32 mouse cellular contexts compared by ENCODE assay signal in genomic region chr1:167380223-167380622, GRCm38 (mm10). TPM values are rescaled to one million over a fixed set of nuclear protein-coding genes. Genes with fewer than 3 reads are reported as not detected.
DNase-seq lines count a peak whose midpoint lies in the region; ATAC-seq and TF ChIP-seq lines count a peak whose summit lies in the region.
"Had no signal": no experiment of that assay in that cellular context is flagged by ENCODE, and none has a peak within 500 bp of the region (broad histone marks: within the 10 kb centered on the region; RNA-seq: fewer than 3 reads in every experiment).

No protein-coding gene starts in this region.

- no peak for ATAC-seq in kidney, embryonic 15.5 days (replicated peaks; ENCODE audit: low FRiP score)
- no peak for ATAC-seq in midbrain, embryonic 11.5 days (ENCODE audit: low FRiP score)
- no peak for ATAC-seq in midbrain, embryonic 14.5 days (ENCODE audit: low FRiP score, low TSS enrichment)
- ATAC-seq: hindbrain, postnatal 0 days; intestine, embryonic 16.5 days; Patski had no signal

- DNase-seq in kidney, adult 2 months: peak; percentile 60
- no peak for DNase-seq in kidney, adult 18-20 months
- peak; percentile 30 to 66 for DNase-seq in kidney, postnatal 25 days
- DNase-seq in midbrain, embryonic 11.5 days (ENCODE audit: low spot score, missing footprints): peak; percentile 21
- DNase-seq in midbrain, embryonic 14.5 days: no peak
- DNase-seq in left cerebral cortex, adult 8-10 months (ENCODE audit: low spot score in 2 of 2): no peak
- DNase-seq: cerebellum, adult 8-10 months; cerebellum, postnatal 25 days; gastrocnemius, postnatal 10 days; heart, postnatal 36 days; layer of hippocampus, postnatal 36 days; right cerebral cortex, adult 18-20 months; thymus, adult 2 months; thymus, postnatal 36 days had no signal

- peaks cover 25% of the 10 kb centered on the region; the same call in 1 of the 2 replicates for H3K4me1 ChIP-seq in kidney, adult 2 months (ENCODE audit: control insufficient read depth, insufficient read depth, low read length)
- no peaks in the 10 kb centered on the region for H3K4me1 ChIP-seq in kidney, embryonic 15.5 days
- no peaks in the 10 kb centered on the region for H3K4me1 ChIP-seq in midbrain, embryonic 11.5 days (ENCODE audit: control insufficient read depth, insufficient read depth, low read length)
- H3K4me1 ChIP-seq in midbrain, embryonic 14.5 days (ENCODE audit: control insufficient read depth, insufficient read depth, low read length): no peaks in the 10 kb centered on the region
- H3K4me1 ChIP-seq: embryonic facial prominence, embryonic 15.5 days; limb, embryonic 15.5 days; lung, embryonic 15.5 days had no signal

- H3K4me2 ChIP-seq in kidney, embryonic 15.5 days: no peak overlapping the region
- no peak overlapping the region for H3K4me2 ChIP-seq in midbrain, embryonic 11.5 days
- no peak overlapping the region for H3K4me2 ChIP-seq in midbrain, embryonic 14.5 days (ENCODE audit: low read length)
- H3K4me2 ChIP-seq: embryonic facial prominence, embryonic 15.5 days; forebrain, embryonic 12.5 days; heart, embryonic 15.5 days; hindbrain, embryonic 12.5 days; limb, embryonic 15.5 days; lung, embryonic 15.5 days; neural tube, embryonic 12.5 days had no signal

- no peak for TF ChIP-seq CTCF in kidney, adult 2 months (conservative IDR thresholded peaks at IDR 0.05; ENCODE audit: insufficient read depth, insufficient read length, low read depth, low read length)

- H3K36me3 ChIP-seq in kidney, adult 2 months (ENCODE audit: control insufficient read depth, insufficient read depth, low read length): no peaks in the 10 kb centered on the region; the same call in 1 of the 2 replicates
- 0 out of 2 replicates have a peak, but pooled peaks cover 3% of the 10 kb centered on the region for H3K36me3 ChIP-seq in kidney, embryonic 15.5 days
- H3K36me3 ChIP-seq in midbrain, embryonic 11.5 days (ENCODE audit: control insufficient read depth, insufficient read depth, low read length): no peaks in the 10 kb centered on the region
- H3K36me3 ChIP-seq in midbrain, embryonic 14.5 days (ENCODE audit: control insufficient read depth, insufficient read depth, low read length): peaks cover 12% of the 10 kb centered on the region
- H3K36me3 ChIP-seq: embryonic facial prominence, embryonic 10.5 days; embryonic facial prominence, embryonic 15.5 days; forebrain, embryonic 12.5 days; limb, embryonic 10.5 days; lung, embryonic 15.5 days; neural tube, embryonic 12.5 days had no signal

- H3K27ac ChIP-seq in kidney, adult 2 months (ENCODE audit: insufficient read depth, low read depth, low read length): no peak overlapping the region
- no peak overlapping the region for H3K27ac ChIP-seq in kidney, embryonic 15.5 days
- no peak overlapping the region for H3K27ac ChIP-seq in midbrain, embryonic 11.5 days (ENCODE audit: low read depth, low read length)
- no peak overlapping the region for H3K27ac ChIP-seq in midbrain, embryonic 14.5 days (replicated peaks; ENCODE audit: low read depth, low read length)
- H3K27ac ChIP-seq: embryonic facial prominence, embryonic 10.5 days; embryonic facial prominence, embryonic 15.5 days; forebrain, embryonic 12.5 days; heart, embryonic 10.5 days; heart, embryonic 15.5 days; hindbrain, embryonic 12.5 days; hindbrain, postnatal 0 days; layer of hippocampus, adult 2 months; limb, embryonic 10.5 days; limb, embryonic 15.5 days; lung, embryonic 15.5 days; midbrain, embryonic 10.5 days; neural tube, embryonic 12.5 days had no signal

- no peak overlapping the region for H3K4me3 ChIP-seq in kidney, adult 2 months (ENCODE audit: insufficient read depth, low read depth, low read length)
- no peak overlapping the region for H3K4me3 ChIP-seq in kidney, embryonic 15.5 days (replicated peaks)
- no peak overlapping the region for H3K4me3 ChIP-seq in midbrain, embryonic 11.5 days (ENCODE audit: low read depth, low read length)
- H3K4me3 ChIP-seq in midbrain, embryonic 14.5 days (replicated peaks; ENCODE audit: low read depth, low read length): no peak overlapping the region
- H3K4me3 ChIP-seq: embryonic facial prominence, embryonic 10.5 days; embryonic facial prominence, embryonic 15.5 days; forebrain, embryonic 12.5 days; heart, embryonic 10.5 days; heart, embryonic 15.5 days; hindbrain, embryonic 12.5 days; layer of hippocampus, adult 2 months; limb, embryonic 10.5 days; limb, embryonic 15.5 days; lung, embryonic 15.5 days; midbrain, embryonic 10.5 days; myocyte; neural tube, embryonic 12.5 days had no signal

- no peaks in the 10 kb centered on the region for H3K9me3 ChIP-seq in kidney, embryonic 15.5 days (replicated peaks)
- no peaks in the 10 kb centered on the region for H3K9me3 ChIP-seq in midbrain, embryonic 11.5 days (ENCODE audit: control insufficient read depth, low read length)
- no peaks in the 10 kb centered on the region for H3K9me3 ChIP-seq in midbrain, embryonic 14.5 days (ENCODE audit: control insufficient read depth, low read length)
- H3K9me3 ChIP-seq: embryonic facial prominence, embryonic 10.5 days; embryonic facial prominence, embryonic 15.5 days; forebrain, embryonic 12.5 days; heart, embryonic 10.5 days; heart, embryonic 15.5 days; hindbrain, embryonic 12.5 days; limb, embryonic 10.5 days; limb, embryonic 15.5 days; lung, embryonic 15.5 days; midbrain, embryonic 10.5 days; neural tube, embryonic 12.5 days had no signal

- 70% methylated on average over 2 of the region's 2 CpGs for WGBS in kidney, adult 2 months
- 85% methylated on average over 2 of the region's 2 CpGs for WGBS in kidney, embryonic 15.5 days
- 81% methylated on average over 2 of the region's 2 CpGs for whole genome bisulfite sequencing in midbrain, embryonic 11.5 days
- 74% methylated on average over 2 of the region's 2 CpGs for WGBS in midbrain, embryonic 14.5 days

- H3K9ac ChIP-seq in kidney, embryonic 15.5 days: no peak overlapping the region
- no peak overlapping the region for H3K9ac ChIP-seq in midbrain, embryonic 11.5 days (ENCODE audit: low read length)
- no peak overlapping the region for H3K9ac ChIP-seq in midbrain, embryonic 14.5 days (replicated peaks; ENCODE audit: low read length)
- H3K9ac ChIP-seq: embryonic facial prominence, embryonic 15.5 days; forebrain, embryonic 12.5 days; forebrain, postnatal 0 days; heart, embryonic 15.5 days; hindbrain, embryonic 12.5 days; limb, embryonic 15.5 days; lung, embryonic 15.5 days; neural tube, embryonic 12.5 days had no signal

- no peak for TF ChIP-seq POLR2A in kidney, adult 2 months (IDR thresholded peaks at IDR 0.05; ENCODE audit: low read depth, low read length)

- H3K27me3 ChIP-seq in kidney, adult 2 months (replicated peaks; ENCODE audit: control insufficient read depth, insufficient read depth, low read length): no peaks in the 10 kb centered on the region
- H3K27me3 ChIP-seq in kidney, embryonic 15.5 days: no peaks in the 10 kb centered on the region
- H3K27me3 ChIP-seq in midbrain, embryonic 11.5 days (ENCODE audit: control insufficient read depth, insufficient read depth, low read length): no peaks in the 10 kb centered on the region
- H3K27me3 ChIP-seq in midbrain, embryonic 14.5 days (ENCODE audit: control insufficient read depth, insufficient read depth, low read length): no peaks in the 10 kb centered on the region
- H3K27me3 ChIP-seq: embryonic facial prominence, embryonic 15.5 days; forebrain, embryonic 12.5 days; heart, embryonic 15.5 days; hindbrain, embryonic 12.5 days; limb, embryonic 15.5 days; lung, embryonic 15.5 days; neural tube, embryonic 12.5 days; Patski had no signal

RNA-seq across cellular contexts. Expression of gene Mgst3, which starts 13.4 kb away (rescaled TPM):
- 560 and 626 TPM in 2 replicates for polyA plus RNA-seq in kidney, adult 2 months (2012; rRNA removed)
- 45.8 and 47.9 TPM in 2 replicates for polyA plus RNA-seq in kidney, embryonic 15.5 days (2015; fragmentation: Nextera tagmentation; extraction: Ambion mirVana)
- 58.9 and 60.8 TPM in 2 replicates for polyA plus RNA-seq in midbrain, embryonic 11.5 days (2014; fragmentation: Nextera tagmentation; extraction: Ambion mirVana)
- polyA plus RNA-seq in midbrain, embryonic 14.5 days (2014; fragmentation: Nextera tagmentation; extraction: Ambion mirVana): 124 and 177 TPM in 2 replicates
- total RNA-seq in left cerebral cortex, adult 8-10 months (2022): 100 to 1,000 TPM in 1 of 4 experiments, 10 to 100 TPM in 3; 93.7 to 109 (median 95.2) TPM

RNA-seq across cellular contexts. Expression of gene Aldh9a1, which starts 30.4 kb away (rescaled TPM):
- polyA plus RNA-seq in kidney, adult 2 months (2012; rRNA removed): 150 and 171 TPM in 2 replicates
- polyA plus RNA-seq in kidney, embryonic 15.5 days (2015; fragmentation: Nextera tagmentation; extraction: Ambion mirVana): 51.0 and 56.6 TPM in 2 replicates
- polyA plus RNA-seq in midbrain, embryonic 11.5 days (2014; fragmentation: Nextera tagmentation; extraction: Ambion mirVana): 33.4 and 36.5 TPM in 2 replicates
- polyA plus RNA-seq in midbrain, embryonic 14.5 days (2014; fragmentation: Nextera tagmentation; extraction: Ambion mirVana): 23.2 and 28.6 TPM in 2 replicates
- total RNA-seq in left cerebral cortex, adult 8-10 months (2022): 10 to 100 TPM; 21.9 to 26.4 (median 22.7) TPM

Comparison
In these comparisons a context has a peak if more than half of its experiments do, and no peak if none do; other contexts are left out.
1. DNase-seq: peak in kidney, adult 2 months (single experiment), kidney, postnatal 25 days (2 of 2) and midbrain, embryonic 11.5 days (single experiment); none in kidney, adult 18-20 months (single experiment), midbrain, embryonic 14.5 days (single experiment) and left cerebral cortex, adult 8-10 months (0 of 2).